Mouse (Mus musculus): ENCODE results near the gene Zfp790. TPM values are rescaled to one million over a fixed set of nuclear protein-coding genes. Genes with fewer than 3 reads are reported as not detected.
A peak's percentile ranks its signal among the peaks of the same experiment; 100 is the strongest.
"Not testable (repeated sequence)": the region's sequence is repeated elsewhere in the genome, so short reads cannot be mapped to it uniquely, and the experiment has no call there.

Zfp790 gene
- polyA plus RNA-seq, 1 experiment, result 12.0 TPM

- H3K4me3 ChIP-seq (ENCODE audit: insufficient read depth, low read length), result no peak overlapping the region
- no peaks in the 10 kb centered on the region for H3K4me1 ChIP-seq (ENCODE audit: control insufficient read depth, insufficient read depth, low read length)
- H3K27ac ChIP-seq (ENCODE audit: insufficient read depth, low read length), result no peak overlapping the region
- TF ChIP-seq CTCF (IDR thresholded peaks at IDR 0.05; ENCODE audit: borderline replicate concordance, insufficient read depth, low read length), result no peak
- no peak for TF ChIP-seq POLR2A (IDR thresholded peaks at IDR 0.05; ENCODE audit: low read depth, low read length)
Measured at GRCm38 (mm10) chr7:29836816-29837215, 20.9 kb downstream of the Zfp790 start.

- TF ChIP-seq POLR2A (IDR thresholded peaks at IDR 0.05; ENCODE audit: low read depth, low read length) (no peak), CTCF (IDR thresholded peaks at IDR 0.05; ENCODE audit: borderline replicate concordance, insufficient read depth, low read length) (no peak)
- Histone ChIP-seq H3K4me1 (ENCODE audit: control insufficient read depth, insufficient read depth, low read length) (no peaks in the 10 kb centered on the region), H3K4me3 (ENCODE audit: insufficient read depth, low read length) (no peak overlapping the region), H3K27ac (ENCODE audit: insufficient read depth, low read length) (no peak overlapping the region)
Measured at GRCm38 (mm10) chr7:29839256-29839655, 23.3 kb downstream of the Zfp790 start.

GRCm38 (mm10) chr7:29842105-29842504 lies 26.2 kb downstream of the Zfp790 start:
- Histone ChIP-seq H3K4me1 (ENCODE audit: control insufficient read depth, insufficient read depth, low read length) (no peaks in the 10 kb centered on the region), H3K27ac (ENCODE audit: insufficient read depth, low read length) (no peak overlapping the region), H3K4me3 (ENCODE audit: insufficient read depth, low read length) (no peak overlapping the region)
- TF ChIP-seq POLR2A (IDR thresholded peaks at IDR 0.05; ENCODE audit: low read depth, low read length) (no peak), CTCF (IDR thresholded peaks at IDR 0.05; ENCODE audit: borderline replicate concordance, insufficient read depth, low read length) (no peak)

GRCm38 (mm10) chr7:29844616-29845015 lies 28.7 kb downstream of the Zfp790 start:
- TF ChIP-seq POLR2A (IDR thresholded peaks at IDR 0.05; ENCODE audit: low read depth, low read length) (no peak), CTCF (IDR thresholded peaks at IDR 0.05; ENCODE audit: borderline replicate concordance, insufficient read depth, low read length) (no peak)
- Histone ChIP-seq H3K4me1 (ENCODE audit: control insufficient read depth, insufficient read depth, low read length) (no peaks in the 10 kb centered on the region), H3K4me3 (ENCODE audit: insufficient read depth, low read length) (no peak overlapping the region), H3K27ac (ENCODE audit: insufficient read depth, low read length) (peak overlapping the region; percentile 90)

- H3K27ac ChIP-seq (ENCODE audit: insufficient read depth, low read length), result no peak overlapping the region
- TF ChIP-seq POLR2A (IDR thresholded peaks at IDR 0.05; ENCODE audit: low read depth, low read length) (no peak), CTCF (IDR thresholded peaks at IDR 0.05; ENCODE audit: borderline replicate concordance, insufficient read depth, low read length) (no peak)
- no peaks in the 10 kb centered on the region for H3K4me1 ChIP-seq (ENCODE audit: control insufficient read depth, insufficient read depth, low read length)
- peak overlapping the region; percentile 61 for H3K4me3 ChIP-seq (ENCODE audit: insufficient read depth, low read length)
Measured at GRCm38 (mm10) chr7:29852831-29853218, 36.9 kb downstream of the Zfp790 start.

- Histone ChIP-seq H3K4me3 (ENCODE audit: insufficient read depth, low read length) (peak within 1 kb of the TSS; percentile 61), H3K4me1 (ENCODE audit: control insufficient read depth, insufficient read depth, low read length) (no peaks in the 10 kb centered on the region), H3K27ac (ENCODE audit: insufficient read depth, low read length) (no peak within 1 kb of the TSS)
- TF ChIP-seq POLR2A (IDR thresholded peaks at IDR 0.05; ENCODE audit: low read depth, low read length) (peak; percentile 69), CTCF (IDR thresholded peaks at IDR 0.05; ENCODE audit: borderline replicate concordance, insufficient read depth, low read length) (no peak)
Measured at GRCm38 (mm10) chr7:29853219-29853842, 37.4 kb downstream of the Zfp790 start, which contains the start of gene Zfp940. TSS of gene Zfp940 (minus strand) at chr7:29853669.

GRCm38 (mm10) chr7:29859532-29860517 lies 43.9 kb downstream of the Zfp790 start, which contains the start of gene Zfp420:
TSS of gene Zfp420 (plus strand) at chr7:29859979.
- TF ChIP-seq POLR2A (IDR thresholded peaks at IDR 0.05; ENCODE audit: low read depth, low read length), result peak; percentile 89
- TF ChIP-seq CTCF (IDR thresholded peaks at IDR 0.05; ENCODE audit: borderline replicate concordance, insufficient read depth, low read length), result peak; percentile 8; the same call in 1 of the 2 replicates
- no peaks in the 10 kb centered on the region; the same call in 1 of the 2 replicates for H3K4me1 ChIP-seq (ENCODE audit: control insufficient read depth, insufficient read depth, low read length)
- H3K4me3 ChIP-seq (ENCODE audit: insufficient read depth, low read length), result peak within 1 kb of the TSS; percentile 47
- H3K27ac ChIP-seq (ENCODE audit: insufficient read depth, low read length), result no peak within 1 kb of the TSS

- no peak for TF ChIP-seq CTCF (IDR thresholded peaks at IDR 0.05; ENCODE audit: borderline replicate concordance, insufficient read depth, low read length)
- no peak for TF ChIP-seq POLR2A (IDR thresholded peaks at IDR 0.05; ENCODE audit: low read depth, low read length)
- no peaks in the 10 kb centered on the region; the same call in 1 of the 2 replicates for H3K4me1 ChIP-seq (ENCODE audit: control insufficient read depth, insufficient read depth, low read length)
Measured at GRCm38 (mm10) chr7:29861660-29862059, 45.7 kb downstream of the Zfp790 start.

GRCm38 (mm10) chr7:29874256-29874655 lies 58.3 kb downstream of the Zfp790 start:
- Histone ChIP-seq H3K4me3 (ENCODE audit: insufficient read depth, low read length) (no peak overlapping the region), H3K27ac (ENCODE audit: insufficient read depth, low read length) (no peak overlapping the region), H3K4me1 (ENCODE audit: control insufficient read depth, insufficient read depth, low read length) (no peaks in the 10 kb centered on the region)
- TF ChIP-seq CTCF (IDR thresholded peaks at IDR 0.05; ENCODE audit: borderline replicate concordance, insufficient read depth, low read length), result no peak
- TF ChIP-seq POLR2A (IDR thresholded peaks at IDR 0.05; ENCODE audit: low read depth, low read length), result no peak

More at GRCm38 (mm10) chr7:29861660-29862059, 45.7 kb downstream of the Zfp790 start:
- Histone ChIP-seq H3K27ac (ENCODE audit: insufficient read depth, low read length) (no peak overlapping the region), H3K4me3 (ENCODE audit: insufficient read depth, low read length) (no peak overlapping the region)

- not testable (repeated sequence) for H3K4me3 ChIP-seq (ENCODE audit: insufficient read depth, low read length); H3K4me1 ChIP-seq (ENCODE audit: control insufficient read depth, insufficient read depth, low read length); H3K27ac ChIP-seq (ENCODE audit: insufficient read depth, low read length)
Measured at GRCm38 (mm10) chr7:29877561-29877960, 61.6 kb downstream of the Zfp790 start.

Data from embryonic fibroblast, embryonic 13.5 days (primary cell).